Mouse (Mus musculus) thymus, adult 2 months (tissue): ENCODE measurements around the gene Pacs2.

Source experiments
- CTCF ChIP-seq: fragments of 200-500 bp; IDR thresholded peaks from 2 replicates; pipeline ENCODE4 v1.5.1; 2012; ENCODE audit warnings: mild to moderate bottlenecking, control low read depth, low read length, moderate library complexity, borderline replicate concordance; ENCODE audit not compliant: control insufficient read depth, poor library complexity, insufficient read depth; ENCODE audit errors: extremely low read depth
- POLR2A ChIP-seq: fragments of 200-500 bp; IDR thresholded peaks from 2 replicates; pipeline ENCODE4 v1.6.1; 2012; ENCODE audit warnings: mild to moderate bottlenecking, low read length, control low read depth, moderate library complexity; ENCODE audit not compliant: control insufficient read depth, poor library complexity, insufficient read depth; ENCODE audit errors: extremely low read depth

DNA sequence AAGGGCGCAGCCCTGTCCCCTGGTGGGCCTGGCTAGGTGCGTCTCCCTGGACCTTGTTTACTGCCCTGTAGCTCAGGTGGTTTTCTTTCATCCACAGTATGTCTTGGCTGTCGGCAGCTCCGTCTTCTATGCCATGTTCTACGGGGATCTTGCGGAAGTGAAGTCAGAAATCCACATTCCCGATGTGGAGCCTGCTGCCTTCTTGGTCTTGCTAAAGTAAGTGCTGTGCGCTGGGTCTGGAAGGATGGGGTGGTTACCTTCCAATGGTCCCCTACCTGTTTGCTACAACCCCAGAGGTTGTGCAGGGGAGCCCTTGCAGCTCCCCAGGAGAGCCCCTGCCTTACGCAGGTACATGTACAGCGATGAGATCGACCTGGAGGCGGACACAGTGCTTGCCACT is 37.2 kb upstream of the Pacs2 start:
- TF ChIP-seq POLR2A (no peak), CTCF (no peak)
